Mouse (Mus musculus) liver, adult 2 months (tissue): ENCODE measurements around the gene Cpne9.

Experiments
- CTCF ChIP-seq: fragments of 200-500 bp; IDR thresholded peaks from 2 replicates; pipeline ENCODE4 v1.5.1; 2011; ENCODE audit warnings: low read depth, low read length, control low read depth
- POLR2A ChIP-seq: fragments of 200-500 bp; IDR thresholded peaks from 2 replicates; pipeline ENCODE4 v1.6.1; 2011; ENCODE audit warnings: low read length, control low read depth; ENCODE audit not compliant: insufficient read depth; ENCODE audit errors: extremely low read depth

GRCm38 (mm10) chr6:113346897-113347296 is 64.8 kb downstream of the Cpne9 start:
- TF ChIP-seq CTCF (no peak), POLR2A (no peak)
